Mouse (Mus musculus): ENCODE data around the gene Elof1. TPM values are rescaled to one million over a fixed set of nuclear protein-coding genes. Genes with fewer than 3 reads are reported as not detected.
A peak's percentile ranks its signal among the peaks of the same experiment; 100 is the strongest.

Gene Elof1
- polyA plus RNA-seq, 1 experiment from 2014 or later: 211 TPM

DNA sequence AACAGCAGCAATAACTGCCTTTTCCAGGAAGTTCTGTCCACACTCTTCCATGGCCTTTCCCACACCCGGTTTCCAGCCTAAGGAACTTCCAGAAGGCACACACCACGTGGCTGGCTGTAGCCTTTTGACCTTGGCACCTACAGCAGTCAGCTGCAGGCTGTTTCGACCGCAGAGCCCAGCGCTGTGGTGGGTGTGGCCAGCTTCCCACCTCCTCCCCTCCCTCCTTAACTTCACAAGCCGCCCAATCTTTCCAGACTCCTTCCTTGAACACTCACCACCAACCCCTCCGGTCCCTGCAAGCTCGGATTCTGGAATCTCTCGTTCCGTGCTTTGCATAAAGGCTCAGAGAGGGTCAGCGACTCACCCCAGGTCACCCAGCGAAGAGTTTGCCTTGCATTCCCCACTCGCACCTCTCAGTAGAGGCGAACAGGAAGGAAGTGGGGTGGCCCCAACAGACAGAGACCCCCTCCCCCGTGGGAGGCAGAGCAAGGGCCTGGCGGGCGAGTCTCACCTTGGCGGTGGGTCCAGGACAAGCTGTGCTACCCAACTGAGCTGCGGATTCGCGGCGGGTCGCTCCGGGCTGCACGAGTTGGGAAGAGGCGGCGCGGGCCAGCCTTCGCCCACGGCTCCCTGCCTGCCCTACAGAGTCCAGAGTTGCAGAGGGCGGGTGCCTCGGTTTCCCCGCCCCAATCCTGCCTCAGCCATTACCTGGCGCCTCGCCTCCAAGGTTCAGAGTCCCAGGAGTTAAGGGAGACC lies 14.4 kb upstream of the Elof1 start:
- H3K27ac ChIP-seq (ENCODE audit: low read depth, low read length): no peak overlapping the region
- peak overlapping the region; percentile 21 for H3K4me3 ChIP-seq (ENCODE audit: low read depth, low read length)
- WGBS: 1% methylated on average over 35 of the region's 35 CpGs
- H3K36me3 ChIP-seq (ENCODE audit: control insufficient read depth, insufficient read depth, low read length): no peaks in the 10 kb centered on the region
- peak overlapping the region; percentile 36; the same call in 1 of the 2 replicates for H3K9ac ChIP-seq (ENCODE audit: low read depth, low read length)
- peaks cover 14% of the 10 kb centered on the region for H3K27me3 ChIP-seq (ENCODE audit: control insufficient read depth, insufficient read depth, low read length)
- H3K4me2 ChIP-seq (replicated peaks; ENCODE audit: low read depth, low read length): peak overlapping the region; percentile 30
- DNase-seq (ENCODE audit: low spot score): peak; percentile 30
- no peaks in the 10 kb centered on the region for H3K9me3 ChIP-seq (ENCODE audit: control insufficient read depth, low read length)
- ATAC-seq (ENCODE audit: low FRiP score): no peak
- H3K4me1 ChIP-seq (replicated peaks; ENCODE audit: control insufficient read depth, insufficient read depth, low read length): 0 out of 2 replicates have a peak, but pooled peaks cover 2% of the 10 kb centered on the region

DNA sequence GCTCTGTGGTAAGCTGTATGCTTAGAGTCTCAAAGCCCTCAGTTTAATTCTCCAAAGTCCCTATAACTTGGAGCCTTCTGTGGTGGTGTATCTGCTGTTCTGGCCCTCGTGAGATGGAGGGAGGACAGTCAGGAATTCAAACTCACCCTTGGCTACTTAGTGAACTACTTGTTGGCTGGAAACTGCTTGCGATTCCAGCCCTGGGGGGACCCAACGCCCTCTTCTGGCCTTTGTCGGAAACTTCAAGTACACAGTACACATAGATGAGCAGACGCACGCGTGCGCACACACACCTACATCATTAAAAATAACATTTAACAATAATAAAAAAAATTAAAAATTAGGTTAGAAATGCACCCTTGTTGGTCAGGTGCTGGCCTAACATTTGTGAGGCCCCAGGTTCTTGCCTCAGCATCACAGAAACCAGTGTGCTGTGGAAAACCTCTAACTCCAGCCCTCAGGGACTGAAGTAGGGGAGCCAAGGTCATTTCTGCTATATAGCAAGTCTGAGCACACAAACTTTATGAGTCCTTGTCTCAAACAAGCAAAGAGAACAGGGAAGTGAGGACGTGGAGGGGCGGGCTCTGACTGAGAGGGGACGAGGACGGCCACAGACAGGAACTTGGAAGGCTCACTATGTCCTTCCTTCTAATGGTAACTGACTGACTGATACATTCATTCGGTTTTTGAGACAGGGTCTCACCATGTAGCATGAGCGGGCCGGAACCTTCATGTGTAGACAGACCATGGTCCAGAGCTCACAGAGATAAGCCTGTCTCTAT lies 8.5 kb upstream of the Elof1 start:
- no peak for DNase-seq (ENCODE audit: low spot score)

DNA sequence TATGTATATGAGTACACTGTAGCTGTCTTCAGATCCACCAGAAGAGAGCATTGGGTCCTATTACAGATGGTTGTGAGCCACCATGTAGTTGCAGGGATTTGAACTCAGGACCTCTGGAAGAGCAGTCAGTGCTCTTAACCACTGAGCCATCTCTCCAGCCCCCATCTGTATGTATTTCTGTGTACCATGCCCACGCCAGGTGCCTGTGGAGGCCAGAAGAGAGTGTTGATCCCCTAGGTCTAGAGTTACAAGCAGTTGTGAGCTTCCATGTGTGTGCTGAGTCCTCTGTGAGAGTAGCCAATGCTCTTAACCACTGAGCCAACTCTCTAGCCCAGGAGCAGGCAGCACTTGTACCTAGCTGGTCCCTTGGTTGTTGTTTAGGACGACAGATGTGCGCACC lies 7.2 kb upstream of the Elof1 start:
- 85% methylated on average over 3 of the region's 3 CpGs for WGBS
- H3K4me2 ChIP-seq (replicated peaks; ENCODE audit: low read depth, low read length): no peak overlapping the region
- H3K4me3 ChIP-seq (ENCODE audit: low read depth, low read length): no peak overlapping the region
- H3K9ac ChIP-seq (ENCODE audit: low read depth, low read length): no peak overlapping the region
- no peaks in the 10 kb centered on the region for H3K4me1 ChIP-seq (replicated peaks; ENCODE audit: control insufficient read depth, insufficient read depth, low read length)
- H3K27ac ChIP-seq (ENCODE audit: low read depth, low read length): no peak overlapping the region
- no peaks in the 10 kb centered on the region for H3K9me3 ChIP-seq (ENCODE audit: control insufficient read depth, low read length)
- no peaks in the 10 kb centered on the region for H3K36me3 ChIP-seq (ENCODE audit: control insufficient read depth, insufficient read depth, low read length)
- H3K27me3 ChIP-seq (ENCODE audit: control insufficient read depth, insufficient read depth, low read length): no peaks in the 10 kb centered on the region
- ATAC-seq (ENCODE audit: low FRiP score) (no peak), DNase-seq (ENCODE audit: low spot score) (no peak)

More for the DNA sequence above, 8.5 kb upstream of the Elof1 start:
- Histone ChIP-seq H3K27me3 (ENCODE audit: control insufficient read depth, insufficient read depth, low read length) (0 out of 2 replicates have a peak, but pooled peaks cover 2% of the 10 kb centered on the region), H3K27ac (ENCODE audit: low read depth, low read length) (no peak overlapping the region), H3K9ac (ENCODE audit: low read depth, low read length) (no peak overlapping the region), H3K4me2 (replicated peaks; ENCODE audit: low read depth, low read length) (no peak overlapping the region), H3K4me3 (ENCODE audit: low read depth, low read length) (no peak overlapping the region), H3K9me3 (ENCODE audit: control insufficient read depth, low read length) (no peaks in the 10 kb centered on the region), H3K36me3 (ENCODE audit: control insufficient read depth, insufficient read depth, low read length) (no peaks in the 10 kb centered on the region), H3K4me1 (replicated peaks; ENCODE audit: control insufficient read depth, insufficient read depth, low read length) (no peaks in the 10 kb centered on the region)
- no peak for ATAC-seq (ENCODE audit: low FRiP score)
- 89% methylated on average over 15 of the region's 15 CpGs for WGBS

DNA sequence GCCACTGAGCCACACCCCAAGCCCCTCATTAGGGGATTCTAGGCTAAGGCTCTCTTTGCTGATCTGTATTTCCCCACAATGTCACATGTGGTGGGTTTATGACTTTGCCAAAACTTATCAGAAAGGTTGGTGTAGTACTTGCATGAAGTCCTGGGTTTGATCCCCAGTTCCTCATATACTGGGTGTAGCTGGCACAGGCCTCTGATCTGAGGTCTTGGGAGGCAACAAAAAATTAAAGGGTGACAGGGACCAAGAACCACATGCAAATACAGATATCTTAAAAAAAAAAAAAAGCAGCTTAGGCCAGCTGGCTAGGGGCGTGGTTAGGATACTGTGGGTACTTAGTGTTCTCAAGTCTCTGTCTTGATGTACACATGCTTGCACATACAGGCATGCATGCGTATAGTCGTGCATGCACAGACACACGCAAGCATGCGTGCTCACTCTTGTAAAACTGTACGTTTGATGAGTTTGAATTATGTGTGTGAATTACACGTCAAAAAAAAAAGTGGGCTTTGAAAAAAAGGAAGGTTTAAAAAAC lies 6.2 kb upstream of the Elof1 start:
- Histone ChIP-seq H3K27me3 (ENCODE audit: control insufficient read depth, insufficient read depth, low read length) (no peaks in the 10 kb centered on the region), H3K4me2 (replicated peaks; ENCODE audit: low read depth, low read length) (no peak overlapping the region), H3K36me3 (ENCODE audit: control insufficient read depth, insufficient read depth, low read length) (no peaks in the 10 kb centered on the region), H3K9me3 (ENCODE audit: control insufficient read depth, low read length) (no peaks in the 10 kb centered on the region), H3K9ac (ENCODE audit: low read depth, low read length) (no peak overlapping the region), H3K4me1 (replicated peaks; ENCODE audit: control insufficient read depth, insufficient read depth, low read length) (no peaks in the 10 kb centered on the region), H3K27ac (ENCODE audit: low read depth, low read length) (no peak overlapping the region), H3K4me3 (ENCODE audit: low read depth, low read length) (no peak overlapping the region)
- ATAC-seq (ENCODE audit: low FRiP score) (no peak), DNase-seq (ENCODE audit: low spot score) (no peak)
- WGBS: 87% methylated on average over 7 of the region's 7 CpGs

DNA sequence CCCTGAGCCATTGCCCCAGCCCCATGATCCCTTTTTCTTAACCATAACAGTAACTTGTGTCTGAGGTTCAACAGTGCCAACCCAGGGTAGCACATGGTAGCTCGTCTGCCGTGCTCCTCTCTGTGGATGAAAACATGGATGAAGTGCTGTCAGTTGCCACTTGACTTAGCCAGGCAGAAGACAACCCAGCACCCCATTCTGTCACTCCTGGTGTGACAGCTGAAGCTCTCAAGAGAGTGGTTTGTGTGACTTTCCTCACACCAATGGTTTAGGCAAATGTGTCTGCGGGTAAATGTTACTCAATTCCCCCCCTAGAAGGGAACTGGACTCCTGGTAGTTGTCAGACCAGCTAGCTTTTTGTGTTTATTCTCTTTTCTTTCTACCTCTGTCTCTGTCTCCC lies 5.0 kb upstream of the Elof1 start:
- DNase-seq (ENCODE audit: low spot score): no peak
- H3K9me3 ChIP-seq (ENCODE audit: control insufficient read depth, low read length): no peaks in the 10 kb centered on the region
- WGBS: 82% methylated on average over 3 of the region's 3 CpGs

DNA sequence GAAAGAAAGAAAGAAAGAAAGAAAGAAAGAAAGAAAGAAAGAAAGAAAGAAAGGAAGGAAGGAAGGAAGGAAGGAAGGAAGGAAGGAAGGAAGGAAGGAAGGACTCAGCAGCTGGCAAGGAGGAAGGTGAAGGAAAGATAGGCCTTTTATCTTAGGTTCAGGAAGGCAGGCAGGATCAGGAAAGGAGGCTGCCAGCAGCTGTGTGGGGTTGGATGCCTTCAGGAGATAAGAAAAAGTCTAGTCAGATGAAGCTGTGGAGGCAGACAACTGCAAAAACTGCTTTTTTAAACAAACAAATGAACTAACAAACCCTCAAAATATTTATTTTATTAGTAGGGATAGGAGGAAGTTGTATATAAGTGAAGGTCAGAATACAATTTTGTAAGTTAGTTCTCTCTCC lies 4.6 kb upstream of the Elof1 start:
- no peak overlapping the region for H3K4me2 ChIP-seq (replicated peaks; ENCODE audit: low read depth, low read length)

More for the DNA sequence above, 5.0 kb upstream of the Elof1 start:
- Histone ChIP-seq H3K27ac (ENCODE audit: low read depth, low read length) (no peak overlapping the region), H3K27me3 (ENCODE audit: control insufficient read depth, insufficient read depth, low read length) (no peaks in the 10 kb centered on the region), H3K4me1 (replicated peaks; ENCODE audit: control insufficient read depth, insufficient read depth, low read length) (0 out of 2 replicates have a peak, but pooled peaks cover 3% of the 10 kb centered on the region), H3K4me3 (ENCODE audit: low read depth, low read length) (no peak overlapping the region), H3K9ac (ENCODE audit: low read depth, low read length) (no peak overlapping the region), H3K36me3 (ENCODE audit: control insufficient read depth, insufficient read depth, low read length) (no peaks in the 10 kb centered on the region), H3K4me2 (replicated peaks; ENCODE audit: low read depth, low read length) (no peak overlapping the region)
- ATAC-seq (ENCODE audit: low FRiP score): no peak

DNA sequence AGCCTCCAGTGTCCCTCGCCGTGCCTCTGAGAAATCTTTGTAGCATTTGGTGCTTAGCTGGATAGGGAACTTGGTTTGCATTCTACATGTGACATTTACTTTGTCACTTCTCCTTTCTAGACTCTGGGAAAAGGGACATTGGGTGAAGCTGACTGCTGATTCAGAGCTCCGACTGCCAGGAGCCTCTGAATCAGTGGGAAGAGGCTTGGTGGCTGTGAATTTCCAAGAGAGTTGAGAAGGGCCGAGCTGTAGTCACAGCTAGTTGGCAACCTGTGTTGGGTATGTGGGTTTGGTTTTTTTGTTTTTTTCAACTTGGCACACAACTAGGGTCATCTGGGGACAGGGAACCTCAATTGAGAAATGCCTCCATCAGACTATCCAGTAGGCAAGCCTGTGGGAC lies 2.6 kb upstream of the Elof1 start:
- Histone ChIP-seq H3K27ac (ENCODE audit: low read depth, low read length) (no peak overlapping the region), H3K4me2 (replicated peaks; ENCODE audit: low read depth, low read length) (no peak overlapping the region), H3K27me3 (ENCODE audit: control insufficient read depth, insufficient read depth, low read length) (no peaks in the 10 kb centered on the region), H3K36me3 (ENCODE audit: control insufficient read depth, insufficient read depth, low read length) (no peaks in the 10 kb centered on the region), H3K4me3 (ENCODE audit: low read depth, low read length) (no peak overlapping the region), H3K9ac (ENCODE audit: low read depth, low read length) (no peak overlapping the region), H3K4me1 (replicated peaks; ENCODE audit: control insufficient read depth, insufficient read depth, low read length) (peaks cover 7% of the 10 kb centered on the region; the same call in 1 of the 2 replicates), H3K9me3 (ENCODE audit: control insufficient read depth, low read length) (no peaks in the 10 kb centered on the region)
- DNase-seq (ENCODE audit: low spot score) (no peak), ATAC-seq (ENCODE audit: low FRiP score) (no peak)
- 85% methylated on average over 4 of the region's 4 CpGs for WGBS

More for the DNA sequence above, 4.6 kb upstream of the Elof1 start:
- H3K27ac ChIP-seq (ENCODE audit: low read depth, low read length): no peak overlapping the region
- H3K4me3 ChIP-seq (ENCODE audit: low read depth, low read length): no peak overlapping the region
- no peak for ATAC-seq (ENCODE audit: low FRiP score)
- DNase-seq (ENCODE audit: low spot score): no peak
- H3K27me3 ChIP-seq (ENCODE audit: control insufficient read depth, insufficient read depth, low read length): no peaks in the 10 kb centered on the region
- no peaks in the 10 kb centered on the region for H3K36me3 ChIP-seq (ENCODE audit: control insufficient read depth, insufficient read depth, low read length)
- 0 out of 2 replicates have a peak, but pooled peaks cover 3% of the 10 kb centered on the region for H3K4me1 ChIP-seq (replicated peaks; ENCODE audit: control insufficient read depth, insufficient read depth, low read length)
- H3K9ac ChIP-seq (ENCODE audit: low read depth, low read length): no peak overlapping the region
- no peaks in the 10 kb centered on the region for H3K9me3 ChIP-seq (ENCODE audit: control insufficient read depth, low read length)

DNA sequence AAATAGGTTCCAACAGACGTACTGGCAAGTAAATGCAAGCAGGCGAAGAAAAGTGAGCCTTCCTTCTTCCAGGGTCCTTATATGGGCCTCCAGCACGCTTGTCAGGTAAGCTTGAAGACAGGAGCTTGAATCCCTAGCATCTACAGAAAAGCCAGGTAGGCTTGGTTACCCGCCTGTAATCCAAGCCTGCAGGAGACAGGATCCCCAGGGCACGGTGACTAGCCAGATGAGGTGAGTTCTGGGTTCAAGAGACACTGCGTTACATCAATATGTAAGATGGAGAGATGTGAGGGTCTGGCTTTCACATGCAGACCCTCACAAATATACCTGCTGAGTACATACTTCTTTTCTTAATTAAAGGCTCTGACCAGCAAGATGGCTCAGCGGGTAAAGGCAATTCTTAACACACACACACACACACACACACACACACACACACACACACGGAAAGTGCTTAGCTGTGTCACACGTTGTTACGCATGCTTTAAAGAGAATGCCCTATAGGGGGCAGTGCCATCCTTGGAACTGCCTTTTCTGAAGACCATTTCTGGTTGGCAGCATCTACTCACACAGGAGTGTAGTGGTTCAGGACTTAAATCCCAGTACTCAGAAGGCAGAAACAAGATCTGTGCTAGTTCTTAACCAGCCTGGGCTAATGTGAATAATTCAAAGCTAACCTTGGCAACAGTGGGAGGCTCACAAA lies 933 bp upstream of the Elof1 start:
- Histone ChIP-seq H3K27me3 (ENCODE audit: control insufficient read depth, insufficient read depth, low read length) (no peaks in the 10 kb centered on the region), H3K4me1 (replicated peaks; ENCODE audit: control insufficient read depth, insufficient read depth, low read length) (peaks cover 7% of the 10 kb centered on the region; the same call in 1 of the 2 replicates), H3K27ac (ENCODE audit: low read depth, low read length) (no peak overlapping the region), H3K36me3 (ENCODE audit: control insufficient read depth, insufficient read depth, low read length) (0 out of 2 replicates have a peak, but pooled peaks cover under 1% of the 10 kb centered on the region), H3K4me3 (ENCODE audit: low read depth, low read length) (peak overlapping the region; percentile 85), H3K9ac (ENCODE audit: low read depth, low read length) (peak overlapping the region; percentile 96; the same call in 1 of the 2 replicates), H3K9me3 (ENCODE audit: control insufficient read depth, low read length) (no peaks in the 10 kb centered on the region), H3K4me2 (replicated peaks; ENCODE audit: low read depth, low read length) (peak overlapping the region; percentile 81)
- 43% methylated on average over 10 of the region's 10 CpGs for WGBS
- DNase-seq (ENCODE audit: low spot score): peak; percentile 62
- no peak for ATAC-seq (ENCODE audit: low FRiP score)
